In the genomic region with DNA sequence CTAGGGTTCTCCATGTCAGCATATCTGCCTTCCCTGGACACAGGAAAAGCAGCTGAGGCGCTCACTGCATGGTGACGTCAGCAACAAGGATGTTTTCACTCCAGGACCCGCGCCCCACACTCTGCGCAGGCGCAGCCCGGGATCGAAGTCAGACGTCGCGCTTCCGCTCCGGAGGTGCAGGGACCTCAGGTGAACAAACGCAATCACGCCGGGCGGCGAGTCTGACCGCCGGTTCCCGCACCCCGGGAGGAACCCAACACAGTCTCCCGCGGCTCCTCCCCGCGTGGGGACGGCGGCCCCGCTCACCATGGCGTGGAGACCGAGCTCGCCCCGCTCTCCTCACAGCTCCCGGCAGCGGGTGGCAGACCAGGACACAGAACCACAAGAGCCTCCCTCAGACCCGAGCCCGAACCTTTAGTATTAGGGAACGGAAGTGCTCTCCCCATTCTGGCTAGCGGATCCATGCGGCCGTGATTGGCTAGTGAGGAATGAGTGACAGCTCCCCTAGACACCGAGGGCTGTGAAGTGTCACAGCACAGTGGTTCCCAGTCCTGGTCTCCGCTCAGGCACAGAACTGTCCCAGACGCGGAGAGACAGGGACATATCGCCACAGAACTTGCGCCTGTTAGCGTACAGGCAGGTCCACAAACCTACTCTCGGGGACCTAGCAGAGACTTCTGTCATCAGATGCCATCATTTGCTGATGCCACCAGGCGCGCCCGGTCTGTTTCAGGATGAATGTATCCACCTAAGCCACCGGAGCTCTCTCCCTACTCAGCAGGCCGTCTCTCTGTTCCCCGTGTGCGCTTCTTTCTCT, we compare ENCODE assay signal across 7 mouse cellular contexts. TPM values are rescaled to one million over a fixed set of nuclear protein-coding genes. Genes with fewer than 3 reads are reported as not detected.
A peak's percentile ranks its signal among the peaks of the same experiment; 100 is the strongest.
DNase-seq lines count a peak whose midpoint lies in the region; ATAC-seq and TF ChIP-seq lines count a peak whose summit lies in the region.
"Not testable (repeated sequence)": the region's sequence is repeated elsewhere in the genome, so short reads cannot be mapped to it uniquely, and the experiment has no call there.

No protein-coding gene starts in this region.

- peak overlapping the region; percentile 49 for H3K9ac ChIP-seq in midbrain, embryonic 12.5 days (replicated peaks)

- peak overlapping the region; percentile 64 for H3K4me3 ChIP-seq in embryonic facial prominence, embryonic 10.5 days
- peak overlapping the region; percentile 60 for H3K4me3 ChIP-seq in limb, embryonic 10.5 days
- peak overlapping the region; percentile 55 for H3K4me3 ChIP-seq in midbrain, embryonic 12.5 days
- H3K4me3 ChIP-seq in small intestine, adult 2 months (ENCODE audit: low read depth, low read length) = peak overlapping the region; percentile 63

- not testable (repeated sequence) for TF ChIP-seq POLR2A in small intestine, adult 2 months (IDR thresholded peaks at IDR 0.05; ENCODE audit: low read depth, low read length)

- not testable (repeated sequence) for TF ChIP-seq CTCF in small intestine, adult 2 months (IDR thresholded peaks at IDR 0.05; ENCODE audit: extremely low read depth, insufficient read length, insufficient replicate concordance, low read depth, low read length)

- H3K9me3 ChIP-seq in embryonic facial prominence, embryonic 10.5 days; limb, embryonic 10.5 days (replicated peaks); midbrain, embryonic 12.5 days: not testable (repeated sequence)

- H3K27me3 ChIP-seq in embryonic facial prominence, embryonic 10.5 days (replicated peaks; ENCODE audit: low read depth, poor library complexity, severe bottlenecking); limb, embryonic 10.5 days (ENCODE audit: low read depth, poor library complexity, severe bottlenecking); midbrain, embryonic 12.5 days; small intestine, adult 2 months (ENCODE audit: control insufficient read depth, insufficient read depth, low read length): not testable (repeated sequence)

- peak overlapping the region; percentile 63 for H3K4me2 ChIP-seq in midbrain, embryonic 12.5 days (replicated peaks)

- ATAC-seq in granulocyte monocyte progenitor cell, adult 5-6 weeks (replicated peaks; ENCODE audit: poor library complexity, severe bottlenecking) = peak; percentile 93
- ATAC-seq in midbrain, embryonic 12.5 days (ENCODE audit: low FRiP score, low read depth) = peak; percentile 98

- not testable (repeated sequence) for H3K4me1 ChIP-seq in embryonic facial prominence, embryonic 10.5 days; limb, embryonic 10.5 days; midbrain, embryonic 12.5 days; small intestine, adult 2 months (ENCODE audit: control insufficient read depth, insufficient read depth, insufficient read length, low read length)

- peak; percentile 95 for DNase-seq in adrenal gland, adult 2 months
- peak; percentile 77 for DNase-seq in embryonic facial prominence, embryonic 10.5 days (ENCODE audit: low spot score)
- DNase-seq in kidney, adult 11 months = peak; percentile 95
- DNase-seq in limb, embryonic 10.5 days (ENCODE audit: low spot score) = peak; percentile 76

- H3K36me3 ChIP-seq in embryonic facial prominence, embryonic 10.5 days (replicated peaks) = peaks cover 14% of the 10 kb centered on the region
- not testable (repeated sequence) for H3K36me3 ChIP-seq in limb, embryonic 10.5 days; midbrain, embryonic 12.5 days; small intestine, adult 2 months (ENCODE audit: control insufficient read depth, insufficient read depth, low read length)

- peak overlapping the region; percentile 89 for H3K27ac ChIP-seq in embryonic facial prominence, embryonic 10.5 days (replicated peaks)
- H3K27ac ChIP-seq in limb, embryonic 10.5 days = peak overlapping the region; percentile 85
- peak overlapping the region; percentile 89 for H3K27ac ChIP-seq in midbrain, embryonic 12.5 days (replicated peaks)
- peak overlapping the region; percentile 96 for H3K27ac ChIP-seq in small intestine, adult 2 months (ENCODE audit: insufficient read depth, low read depth, low read length)

- under 1% methylated on average over 56 of the region's 56 CpGs for WGBS in embryonic facial prominence, embryonic 10.5 days
- WGBS in limb, embryonic 10.5 days = under 1% methylated on average over 56 of the region's 56 CpGs
- WGBS in midbrain, embryonic 12.5 days = 1% methylated on average over 56 of the region's 56 CpGs
- under 1% methylated on average over 56 of the region's 56 CpGs for WGBS in small intestine, adult 2 months

RNA-seq across cellular contexts. Expression of a gene that starts 4.2 kb away (rescaled TPM):
- total RNA-seq in adrenal gland, adult 2 months (2021) = 1 to 10 TPM; 3.0 to 3.6 TPM
- 0.07 TPM in 1 of 2 replicates, not detected in the other for polyA plus RNA-seq in adrenal gland, adult 2 months (2012; rRNA removed)
- 4.1 and 4.7 TPM in 2 replicates for polyA plus RNA-seq in embryonic facial prominence, embryonic 10.5 days (2016; fragmentation: Nextera tagmentation; extraction: Ambion mirVana)
- total RNA-seq in granulocyte monocyte progenitor cell, adult 5-6 weeks (2014; fragmentation: Nextera tagmentation) = 2.1 and 5.4 TPM in 2 replicates
- total RNA-seq in granulocyte monocyte progenitor cell, adult 5-6 weeks (2017) = 4.8 and 6.8 TPM in 2 replicates
- 3.9 and 5.0 TPM in 2 replicates for polyA plus RNA-seq in limb, embryonic 10.5 days (2016; fragmentation: Nextera tagmentation; extraction: Ambion mirVana)
- polyA plus RNA-seq in midbrain, embryonic 12.5 days (2016; fragmentation: Nextera tagmentation; extraction: Ambion mirVana) = 6.1 and 6.3 TPM in 2 replicates
- 0.09 TPM in 1 of 2 replicates, not detected in the other for polyA plus RNA-seq in small intestine, adult 2 months (2012; rRNA removed)

RNA-seq across cellular contexts. Expression of a gene that starts 7.4 kb away (rescaled TPM):
- total RNA-seq in adrenal gland, adult 2 months (2021) = 1 to 10 TPM in 1 of 2 experiments, under 1 TPM in 1; 0.66 to 1.2 TPM
- polyA plus RNA-seq in adrenal gland, adult 2 months (2012; rRNA removed) = 4.7 and 5.8 TPM in 2 replicates
- 0.98 and 1.4 TPM in 2 replicates for polyA plus RNA-seq in embryonic facial prominence, embryonic 10.5 days (2016; fragmentation: Nextera tagmentation; extraction: Ambion mirVana)
- total RNA-seq in granulocyte monocyte progenitor cell, adult 5-6 weeks (2014; fragmentation: Nextera tagmentation) = 16.8 and 36.8 TPM in 2 replicates
- 10.9 and 12.6 TPM in 2 replicates for total RNA-seq in granulocyte monocyte progenitor cell, adult 5-6 weeks (2017)
- 0.90 and 1.1 TPM in 2 replicates for polyA plus RNA-seq in limb, embryonic 10.5 days (2016; fragmentation: Nextera tagmentation; extraction: Ambion mirVana)
- polyA plus RNA-seq in midbrain, embryonic 12.5 days (2016; fragmentation: Nextera tagmentation; extraction: Ambion mirVana) = 3.2 and 3.8 TPM in 2 replicates
- polyA plus RNA-seq in small intestine, adult 2 months (2012; rRNA removed) = 4.9 and 7.5 TPM in 2 replicates

RNA-seq across cellular contexts. Expression of a gene that starts 13.8 kb away (rescaled TPM):
- 10 to 100 TPM; 16.7 to 19.1 TPM for total RNA-seq in adrenal gland, adult 2 months (2021)
- polyA plus RNA-seq in adrenal gland, adult 2 months (2012; rRNA removed) = 4.4 and 5.3 TPM in 2 replicates
- 28.7 and 32.0 TPM in 2 replicates for polyA plus RNA-seq in embryonic facial prominence, embryonic 10.5 days (2016; fragmentation: Nextera tagmentation; extraction: Ambion mirVana)
- 15.1 and 15.4 TPM in 2 replicates for total RNA-seq in granulocyte monocyte progenitor cell, adult 5-6 weeks (2014; fragmentation: Nextera tagmentation)
- total RNA-seq in granulocyte monocyte progenitor cell, adult 5-6 weeks (2017) = 17.2 and 30.9 TPM in 2 replicates
- 27.7 and 28.5 TPM in 2 replicates for polyA plus RNA-seq in limb, embryonic 10.5 days (2016; fragmentation: Nextera tagmentation; extraction: Ambion mirVana)
- polyA plus RNA-seq in midbrain, embryonic 12.5 days (2016; fragmentation: Nextera tagmentation; extraction: Ambion mirVana) = 28.7 and 29.4 TPM in 2 replicates
- 3.4 and 7.9 TPM in 2 replicates for polyA plus RNA-seq in small intestine, adult 2 months (2012; rRNA removed)

RNA-seq across cellular contexts. Expression of a gene that starts 25.2 kb away (rescaled TPM):
- total RNA-seq in adrenal gland, adult 2 months (2021) = 1 to 10 TPM in 1 of 2 experiments, under 1 TPM in 1; 0.52 to 1.2 TPM
- 3.2 and 7.8 TPM in 2 replicates for polyA plus RNA-seq in adrenal gland, adult 2 months (2012; rRNA removed)
- polyA plus RNA-seq in embryonic facial prominence, embryonic 10.5 days (2016; fragmentation: Nextera tagmentation; extraction: Ambion mirVana) = 32.8 and 39.1 TPM in 2 replicates
- total RNA-seq in granulocyte monocyte progenitor cell, adult 5-6 weeks (2014; fragmentation: Nextera tagmentation) = 1.6 TPM in 1 of 2 replicates, not detected in the other
- total RNA-seq in granulocyte monocyte progenitor cell, adult 5-6 weeks (2017) = not detected in 2 replicates
- 23.6 and 39.7 TPM in 2 replicates for polyA plus RNA-seq in limb, embryonic 10.5 days (2016; fragmentation: Nextera tagmentation; extraction: Ambion mirVana)
- 123 and 131 TPM in 2 replicates for polyA plus RNA-seq in midbrain, embryonic 12.5 days (2016; fragmentation: Nextera tagmentation; extraction: Ambion mirVana)
- polyA plus RNA-seq in small intestine, adult 2 months (2012; rRNA removed) = 1.1 and 3.4 TPM in 2 replicates

RNA-seq across cellular contexts. Expression of a gene that starts 41.2 kb away (rescaled TPM):
- 1 to 10 TPM; 1.0 to 2.7 TPM for total RNA-seq in adrenal gland, adult 2 months (2021)
- 2.3 and 2.7 TPM in 2 replicates for polyA plus RNA-seq in adrenal gland, adult 2 months (2012; rRNA removed)
- 63.3 and 69.4 TPM in 2 replicates for polyA plus RNA-seq in embryonic facial prominence, embryonic 10.5 days (2016; fragmentation: Nextera tagmentation; extraction: Ambion mirVana)
- total RNA-seq in granulocyte monocyte progenitor cell, adult 5-6 weeks (2014; fragmentation: Nextera tagmentation) = not detected in 2 replicates
- not detected in 2 replicates for total RNA-seq in granulocyte monocyte progenitor cell, adult 5-6 weeks (2017)
- 44.0 and 56.6 TPM in 2 replicates for polyA plus RNA-seq in limb, embryonic 10.5 days (2016; fragmentation: Nextera tagmentation; extraction: Ambion mirVana)
- polyA plus RNA-seq in midbrain, embryonic 12.5 days (2016; fragmentation: Nextera tagmentation; extraction: Ambion mirVana) = 89.8 and 98.3 TPM in 2 replicates
- 0.83 and 3.2 TPM in 2 replicates for polyA plus RNA-seq in small intestine, adult 2 months (2012; rRNA removed)

Comparison
In these comparisons a context has a peak if more than half of its experiments do, and no peak if none do; other contexts are left out.
1. Peak in every context shown above with its lines: DNase-seq, ATAC-seq, H3K4me3 ChIP-seq and H3K27ac ChIP-seq.